Mouse (Mus musculus) hindbrain, embryonic 16.5 days (tissue): ENCODE results near the gene Atp2b2. TPM values are rescaled to one million over a fixed set of nuclear protein-coding genes. Genes with fewer than 3 reads are reported as not detected.
A peak's percentile ranks its signal among the peaks of the same experiment; 100 is the strongest.

ENCODE experiments used
- ATAC-seq: fragments of 200-750 bp; cut with Nextera tagmentation; 2 replicates; pipeline ENCODE4 v1.8.0; 2017; ENCODE audit warnings: moderate TSS enrichment, moderate library complexity
- H3K27ac ChIP-seq: fragments of 300-500 bp; sonication (generic); 2 replicates; pipeline ENCODE4 v1.5.1; 2014; ENCODE audit warnings: low read depth, mild to moderate bottlenecking, control low read depth, low read length, moderate library complexity
- H3K27me3 ChIP-seq: fragments of 300-500 bp; sonication (generic); replicated peaks from 2 replicates; pipeline ENCODE4 v1.6.1; 2014; ENCODE audit warnings: low read length; ENCODE audit not compliant: control insufficient read depth, insufficient read depth
- H3K36me3 ChIP-seq: fragments of 300-500 bp; sonication (generic); 2 replicates; pipeline ENCODE4 v1.6.1; 2014; ENCODE audit warnings: mild to moderate bottlenecking, low read length, moderate library complexity, mixed read lengths; ENCODE audit not compliant: control insufficient read depth, insufficient read depth
- H3K4me1 ChIP-seq: fragments of 300-500 bp; sonication (generic); 2 replicates; pipeline ENCODE4 v1.6.1; 2014; ENCODE audit warnings: low read depth, low read length; ENCODE audit not compliant: control insufficient read depth, insufficient read depth
- H3K4me2 ChIP-seq: fragments of 300-500 bp; sonication (generic); 2 replicates; pipeline ENCODE4 v1.6.1; 2014; ENCODE audit warnings: mild to moderate bottlenecking, low read length, control low read depth, moderate library complexity
- H3K4me3 ChIP-seq: fragments of 300-500 bp; sonication (generic); 2 replicates; pipeline ENCODE4 v1.5.1; 2014; ENCODE audit warnings: mild to moderate bottlenecking, low read length, control low read depth, moderate library complexity
- H3K9ac ChIP-seq: fragments of 300-500 bp; sonication (generic); 2 replicates; pipeline ENCODE4 v1.6.1; 2014; ENCODE audit warnings: low read depth, mild to moderate bottlenecking, control low read depth, low read length, moderate library complexity
- H3K9me3 ChIP-seq: fragments of 300-500 bp; sonication (generic); 2 replicates; pipeline ENCODE4 v1.6.1; 2014; ENCODE audit warnings: mild to moderate bottlenecking, low read length, moderate library complexity; ENCODE audit not compliant: control insufficient read depth
- WGBS: fragments of 180-500 bp; shearing (Covaris S2); extraction: QIAGEN DNeasy Blood & Tissue Kit; methylation state at CpG from one replicate; pipeline ENCODE4 v1.1.7; 2014; 5-methylcytosine and 5-hydroxymethylcytosine counted together
- polyA plus RNA-seq: library from polyadenylated mRNA; unstranded; fragments of >200 nt; fragmentation: Nextera tagmentation; extraction: Ambion mirVana; gene quantifications from 2 replicates; pipeline ENCODE4 v1.2.1, GENCODE M21; 2015

Atp2b2 gene
- polyA plus RNA-seq, 1 experiment from 2014 or later = 42.3 TPM

GRCm38 (mm10) chr6:113947515-113947914 is 94.9 kb downstream of the Atp2b2 start:
- Histone ChIP-seq H3K4me2 (no peak overlapping the region), H3K9me3 (no peaks in the 10 kb centered on the region), H3K4me1 (no peaks in the 10 kb centered on the region), H3K27me3 (no peaks in the 10 kb centered on the region), H3K4me3 (no peak overlapping the region), H3K9ac (no peak overlapping the region), H3K27ac (no peak overlapping the region), H3K36me3 (no peaks in the 10 kb centered on the region)
- 85% methylated on average over 8 of the region's 8 CpGs for WGBS
- ATAC-seq = no peak

- Histone ChIP-seq H3K27me3 (no peaks in the 10 kb centered on the region), H3K9ac (no peak overlapping the region), H3K4me2 (no peak overlapping the region), H3K4me1 (peaks cover 1% of the 10 kb centered on the region; the same call in 1 of the 2 replicates), H3K4me3 (no peak overlapping the region), H3K36me3 (no peaks in the 10 kb centered on the region), H3K27ac (no peak overlapping the region), H3K9me3 (no peaks in the 10 kb centered on the region)
- no peak for ATAC-seq
- 46% methylated on average over 12 of the region's 12 CpGs for WGBS
Measured at GRCm38 (mm10) chr6:113942355-113942754, 100.1 kb downstream of the Atp2b2 start.

GRCm38 (mm10) chr6:113941324-113941723 is 101.1 kb downstream of the Atp2b2 start:
- H3K36me3 ChIP-seq = no peaks in the 10 kb centered on the region
- no peaks in the 10 kb centered on the region for H3K27me3 ChIP-seq
- ATAC-seq = no peak
- H3K4me3 ChIP-seq = no peak overlapping the region
- peaks cover 7% of the 10 kb centered on the region; the same call in 1 of the 2 replicates for H3K4me1 ChIP-seq
- H3K9ac ChIP-seq = no peak overlapping the region
- 86% methylated on average over 5 of the region's 5 CpGs for WGBS
- H3K27ac ChIP-seq = no peak overlapping the region
- no peaks in the 10 kb centered on the region for H3K9me3 ChIP-seq
- H3K4me2 ChIP-seq = no peak overlapping the region

GRCm38 (mm10) chr6:113939442-113939841 is 103.0 kb downstream of the Atp2b2 start:
- WGBS = 87% methylated on average over 8 of the region's 8 CpGs
- no peak for ATAC-seq
- H3K4me1 ChIP-seq = peaks cover 7% of the 10 kb centered on the region; the same call in 1 of the 2 replicates
- H3K27me3 ChIP-seq = no peaks in the 10 kb centered on the region
- no peaks in the 10 kb centered on the region for H3K9me3 ChIP-seq
- H3K4me3 ChIP-seq = no peak overlapping the region
- no peaks in the 10 kb centered on the region for H3K36me3 ChIP-seq
- H3K27ac ChIP-seq = no peak overlapping the region
- H3K9ac ChIP-seq = no peak overlapping the region
- H3K4me2 ChIP-seq = no peak overlapping the region

GRCm38 (mm10) chr6:113936811-113937508 is 105.5 kb downstream of the Atp2b2 start:
- H3K27me3 ChIP-seq = no peaks in the 10 kb centered on the region
- peak; percentile 44; the same call in 1 of the 2 replicates for ATAC-seq
- no peak overlapping the region for H3K4me2 ChIP-seq
- H3K36me3 ChIP-seq = no peaks in the 10 kb centered on the region
- 27% methylated on average over 6 of the region's 6 CpGs for WGBS
- no peak overlapping the region for H3K4me3 ChIP-seq
- H3K27ac ChIP-seq = peak overlapping the region; percentile 42; the same call in 1 of the 2 replicates
- H3K4me1 ChIP-seq = peaks cover 11% of the 10 kb centered on the region; the same call in 1 of the 2 replicates
- H3K9me3 ChIP-seq = no peaks in the 10 kb centered on the region
- no peak overlapping the region for H3K9ac ChIP-seq

GRCm38 (mm10) chr6:113936111-113936510 is 106.3 kb downstream of the Atp2b2 start:
- 64% methylated on average over 8 of the region's 8 CpGs for WGBS
- Histone ChIP-seq H3K36me3 (no peaks in the 10 kb centered on the region), H3K9ac (no peak overlapping the region), H3K4me3 (no peak overlapping the region), H3K9me3 (no peaks in the 10 kb centered on the region), H3K4me1 (peaks cover 11% of the 10 kb centered on the region; the same call in 1 of the 2 replicates), H3K4me2 (no peak overlapping the region), H3K27ac (no peak overlapping the region), H3K27me3 (no peaks in the 10 kb centered on the region)
- ATAC-seq = no peak

GRCm38 (mm10) chr6:113934692-113935091 is 107.7 kb downstream of the Atp2b2 start:
- 64% methylated on average over 8 of the region's 8 CpGs for WGBS
- Histone ChIP-seq H3K4me2 (no peak overlapping the region), H3K4me1 (peaks cover 11% of the 10 kb centered on the region; the same call in 1 of the 2 replicates), H3K9ac (no peak overlapping the region), H3K27me3 (no peaks in the 10 kb centered on the region), H3K36me3 (no peaks in the 10 kb centered on the region), H3K27ac (no peak overlapping the region), H3K4me3 (no peak overlapping the region), H3K9me3 (no peaks in the 10 kb centered on the region)
- no peak for ATAC-seq

- ATAC-seq = peak; percentile 73
- Histone ChIP-seq H3K4me2 (no peak overlapping the region), H3K36me3 (no peaks in the 10 kb centered on the region), H3K27me3 (no peaks in the 10 kb centered on the region), H3K9ac (no peak overlapping the region), H3K9me3 (no peaks in the 10 kb centered on the region), H3K27ac (no peak overlapping the region; the same call in 1 of the 2 replicates), H3K4me3 (no peak overlapping the region), H3K4me1 (peaks cover 11% of the 10 kb centered on the region; the same call in 1 of the 2 replicates)
- 40% methylated on average over 14 of the region's 14 CpGs for WGBS
Measured at GRCm38 (mm10) chr6:113933261-113934151, 108.9 kb downstream of the Atp2b2 start.
